Mouse (Mus musculus) adrenal gland, adult (tissue): Measurements from ENCODE around the gene Fbln7.

Experiments used
- DNase-seq, 2 experiments: peaks; one replicate each; pipeline ENCODE4 v3.0.0; 2022 to 2023; ENCODE audit warnings: low spot score in 1 of 2; ENCODE audit not compliant: inconsistent age in 2 of 2

Gene Fbln7

DNA sequence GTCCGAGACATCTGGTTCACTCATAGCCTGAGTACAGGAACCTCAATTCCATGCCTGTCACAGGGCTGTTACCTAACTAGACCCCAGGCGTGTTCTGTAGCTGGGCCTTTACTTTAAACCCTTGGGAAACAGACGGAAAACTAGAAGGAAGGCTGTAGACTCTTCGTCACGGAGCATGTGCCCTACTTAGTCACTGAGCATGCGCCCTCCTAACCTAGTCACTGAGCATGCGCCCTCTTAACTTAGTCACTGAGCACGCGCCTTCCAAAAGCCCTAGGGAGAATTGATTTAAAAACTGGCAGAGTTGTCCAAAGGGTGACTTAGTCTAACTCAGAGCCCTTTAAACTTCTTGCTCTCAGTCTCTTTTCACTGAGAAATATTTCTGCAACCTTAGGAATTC lies at the start of gene Fbln7:
Gene Fbln7, plus strand, starts transcription at position 346 of the 400 bp plus-strand sequence.
- DNase-seq: no peak

GRCm38 (mm10) chr2:128816311-128816710 lies 46.5 kb upstream of the Fbln7 start:
- DNase-seq: no peak

DNA sequence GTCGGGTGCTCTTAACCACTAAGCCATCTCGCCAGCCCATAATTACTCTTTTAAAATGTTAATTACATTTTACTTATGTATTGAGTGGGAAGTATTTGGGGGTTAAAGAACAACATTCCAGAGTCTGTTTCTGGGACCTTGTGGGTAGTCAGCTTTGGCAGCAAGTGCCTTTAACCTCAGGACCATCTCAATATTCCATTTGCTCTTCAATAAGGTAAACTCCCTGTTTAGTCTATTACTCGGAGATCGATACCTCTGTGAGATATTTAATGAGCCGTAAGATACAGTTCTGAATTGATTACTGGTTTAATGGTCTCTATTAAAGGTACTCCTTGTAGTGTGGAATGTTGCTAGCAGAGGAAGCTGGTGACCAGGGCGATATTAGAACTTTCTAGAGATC lies 45.9 kb upstream of the Fbln7 start:
- DNase-seq: no peak

GRCm38 (mm10) chr2:128817387-128817785 lies 45.4 kb upstream of the Fbln7 start:
- DNase-seq: no peak

DNA sequence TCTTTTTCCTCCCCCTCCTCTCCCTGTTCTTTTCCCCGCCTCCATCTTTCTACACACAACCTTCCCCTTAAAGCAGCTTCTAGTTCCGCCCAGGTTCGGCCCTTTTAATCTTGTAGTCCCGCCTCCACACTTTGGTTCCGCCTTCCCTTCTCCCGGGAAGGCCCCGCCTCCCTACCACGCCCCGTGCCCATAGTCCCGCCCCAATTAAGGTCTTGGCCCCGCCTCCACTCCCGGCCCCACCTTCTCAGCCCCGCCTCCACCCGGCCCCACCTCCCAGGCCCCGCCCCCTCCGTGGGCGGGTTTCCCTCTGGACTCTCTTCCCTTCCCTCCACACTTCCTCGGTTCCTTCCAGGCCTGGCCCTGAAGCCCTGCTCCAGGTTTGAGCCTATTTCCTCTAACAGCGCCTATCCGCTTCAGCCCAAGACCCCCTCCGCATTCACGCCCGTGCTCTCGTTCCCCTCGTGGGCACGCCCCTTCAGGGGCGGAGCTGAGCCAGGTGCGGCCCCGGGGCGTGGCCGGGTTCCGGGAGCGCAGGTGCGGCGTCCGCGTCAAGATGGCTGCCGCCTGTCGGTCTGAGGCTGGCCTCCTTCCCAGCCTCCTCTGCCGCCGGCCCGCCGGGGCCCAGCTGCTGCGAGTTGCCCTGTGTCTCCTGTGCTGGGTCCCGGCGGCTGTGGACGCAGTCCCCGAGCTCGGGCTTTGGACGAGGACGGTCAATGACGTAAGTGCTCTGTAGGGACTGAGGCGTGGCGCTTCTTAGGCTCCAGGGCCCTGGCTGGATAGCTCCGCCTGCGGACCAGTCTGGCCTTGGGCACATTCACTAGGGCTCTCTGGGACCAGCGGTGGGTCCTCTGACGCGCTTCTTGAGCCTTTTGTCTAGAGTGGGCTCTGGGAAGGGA lies 44.7 kb upstream of the Fbln7 start, which contains the start of gene Tmem87b:
Gene Tmem87b, plus strand, starts transcription at position 333 of the 896 bp plus-strand sequence.
- DNase-seq: peak; percentile 96 to 100

DNA sequence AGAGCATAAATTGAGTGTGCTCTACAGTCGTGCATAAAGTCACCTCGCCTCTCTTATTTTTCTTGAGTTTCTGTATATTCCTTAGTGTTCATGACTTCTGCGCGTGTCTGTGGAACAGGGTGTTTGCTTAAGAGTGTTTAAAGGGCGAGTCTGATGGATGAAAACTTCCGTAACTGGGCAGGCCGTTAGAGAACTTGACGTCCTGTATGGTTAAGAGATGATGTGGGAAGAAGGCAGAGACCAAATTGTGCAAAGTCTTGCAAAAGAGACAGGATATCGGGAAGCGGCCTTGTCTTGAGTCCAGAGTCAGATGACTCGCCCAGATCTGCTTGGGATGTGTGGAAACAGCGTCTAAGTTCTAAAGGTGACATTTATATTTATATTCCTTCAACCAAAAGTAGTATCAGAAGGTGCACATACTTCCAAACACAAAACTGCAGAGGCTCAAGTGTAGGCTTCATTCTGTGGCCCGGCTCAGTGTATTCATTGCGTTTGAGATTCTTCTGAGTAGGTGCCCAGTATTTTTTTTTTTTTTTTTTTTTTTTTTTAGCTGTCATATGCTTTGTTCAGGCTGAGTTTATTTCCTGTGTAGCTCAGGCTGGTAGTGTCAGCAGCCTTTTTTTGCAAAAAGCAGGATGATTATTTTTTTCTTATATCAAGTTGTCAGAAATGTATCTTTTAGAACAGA lies 43.7 kb upstream of the Fbln7 start:
- DNase-seq: peak; percentile 39 to 84

- no peak for DNase-seq
These were observed 42.1 kb upstream of the Fbln7 start for GRCm38 (mm10) chr2:128820631-128821030.

GRCm38 (mm10) chr2:128823893-128824292 lies 38.9 kb upstream of the Fbln7 start:
- DNase-seq: no peak

DNA sequence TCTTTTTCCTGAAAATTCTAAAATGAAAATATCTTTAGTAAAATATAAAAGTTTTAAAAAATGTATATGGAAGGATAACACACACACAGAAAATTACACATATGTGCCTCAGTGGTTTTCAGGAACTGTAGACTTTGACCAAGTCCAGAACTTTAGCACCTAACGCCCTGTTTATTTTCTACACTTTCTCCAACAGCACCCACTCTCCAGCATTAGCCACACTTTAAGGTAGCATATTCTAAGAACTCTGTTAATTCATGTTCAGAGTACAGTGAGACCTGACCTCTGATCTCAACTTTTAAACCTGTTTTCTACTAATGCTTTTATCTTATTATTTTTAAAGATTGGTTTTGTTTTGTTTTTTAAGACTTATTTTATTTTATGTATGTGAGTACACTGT lies 35.0 kb upstream of the Fbln7 start:
- no peak for DNase-seq

DNA sequence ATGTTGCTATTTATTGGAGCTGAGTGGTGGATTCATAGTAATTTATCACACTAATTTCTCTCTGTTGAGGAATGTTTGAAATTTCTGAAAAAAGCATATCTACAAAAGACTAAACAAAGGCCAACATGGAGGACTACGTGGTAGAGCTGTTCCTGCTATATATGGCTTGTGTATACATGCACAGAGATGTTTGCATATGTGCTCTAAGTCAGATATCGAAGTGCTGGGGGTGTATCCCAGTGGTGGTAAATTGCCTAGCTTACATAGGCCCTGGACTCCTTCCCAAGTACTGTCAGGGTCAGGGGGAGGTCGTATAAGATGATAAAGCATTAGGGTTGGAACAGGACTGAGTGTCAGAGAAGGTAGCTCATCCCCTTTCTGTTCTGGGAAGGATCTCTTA lies 30.2 kb upstream of the Fbln7 start:
- no peak for DNase-seq

GRCm38 (mm10) chr2:128833035-128833434 lies 29.7 kb upstream of the Fbln7 start:
- peak in 1 of 2 experiments; percentile 61 for DNase-seq

GRCm38 (mm10) chr2:128833435-128833834 lies 29.3 kb upstream of the Fbln7 start:
- no peak for DNase-seq

DNA sequence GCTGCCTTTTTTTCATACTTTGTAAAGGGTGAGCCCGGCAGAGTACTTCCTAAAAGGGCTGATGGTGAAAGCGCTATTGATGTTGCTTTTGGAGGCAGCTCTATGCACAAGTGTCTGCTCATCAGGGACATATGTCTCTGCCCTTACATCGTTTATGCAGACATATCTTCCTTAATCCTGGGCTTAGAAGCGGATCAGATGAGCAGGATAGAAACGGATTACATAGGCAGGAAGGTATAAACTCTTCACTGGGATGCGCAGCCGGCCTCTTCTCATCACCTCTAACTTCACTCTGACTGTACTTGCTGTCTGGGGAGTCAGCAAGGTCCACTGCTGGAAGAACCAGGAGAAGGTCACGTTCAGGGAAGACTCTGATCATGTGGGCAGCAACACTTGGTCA lies 25.2 kb upstream of the Fbln7 start:
- no peak for DNase-seq

DNA sequence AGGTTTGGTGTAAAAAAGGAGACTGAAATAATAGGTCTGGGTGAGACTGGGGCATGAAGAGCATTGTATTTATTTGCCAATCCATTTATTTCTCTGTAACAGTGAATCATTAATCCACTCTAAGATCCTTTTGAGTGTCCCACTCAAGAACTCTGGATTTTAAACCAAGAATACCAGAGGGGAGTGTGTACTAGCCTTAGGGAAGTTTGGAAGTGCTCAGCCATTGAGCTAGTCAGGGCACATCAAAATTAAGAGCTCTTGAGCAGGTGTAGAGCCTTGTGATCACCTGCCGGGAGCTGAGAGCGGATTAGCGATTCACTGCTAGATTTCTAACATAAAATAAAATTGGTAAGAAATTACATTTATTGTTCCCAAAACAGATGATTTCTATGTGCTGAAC lies 24.2 kb upstream of the Fbln7 start:
- no peak for DNase-seq

DNA sequence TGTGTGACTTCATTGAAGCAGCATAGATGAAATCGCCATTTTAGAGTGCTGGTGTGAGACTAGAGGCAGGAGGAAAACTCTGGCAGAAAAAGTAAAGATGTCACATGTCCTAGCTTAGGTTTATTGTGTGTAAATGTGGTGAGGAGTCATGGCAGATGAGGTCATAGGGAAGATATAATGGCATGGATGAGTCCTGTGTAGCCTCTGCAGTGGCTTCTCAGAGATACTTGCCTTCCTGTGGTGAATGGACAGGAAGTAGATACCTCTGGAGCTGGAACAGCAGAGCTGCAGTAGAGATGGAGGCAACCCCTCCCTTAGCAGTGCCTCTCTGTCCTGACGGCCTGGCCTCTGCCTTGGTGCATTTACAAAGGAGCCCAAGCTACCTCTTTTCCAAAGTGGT lies 23.3 kb upstream of the Fbln7 start:
- no peak for DNase-seq

- DNase-seq: no peak
These were observed 20.3 kb upstream of the Fbln7 start for GRCm38 (mm10) chr2:128842437-128842836.

DNA sequence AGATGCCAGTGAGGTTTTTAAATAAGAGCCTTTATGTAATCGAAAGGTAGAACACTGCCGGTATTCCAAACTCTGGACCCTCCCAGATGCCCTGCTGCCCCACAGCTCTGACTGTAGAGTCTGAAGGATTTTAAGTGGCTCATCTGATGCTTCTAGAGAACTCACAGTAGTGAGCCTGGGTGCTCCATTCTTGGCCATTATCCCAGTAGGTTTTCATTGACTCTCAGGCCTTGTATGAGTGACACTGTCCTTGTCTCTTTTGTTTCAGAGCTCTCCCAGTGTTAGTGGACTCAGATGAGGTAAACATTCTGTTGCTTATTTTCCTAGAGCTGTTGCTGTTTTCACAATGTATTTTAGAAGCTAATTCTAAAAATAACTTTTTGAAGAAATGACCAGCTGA lies 12.7 kb upstream of the Fbln7 start:
- DNase-seq: no peak

- DNase-seq: no peak
These were observed 6.1 kb upstream of the Fbln7 start for GRCm38 (mm10) chr2:128856673-128857072.

DNA sequence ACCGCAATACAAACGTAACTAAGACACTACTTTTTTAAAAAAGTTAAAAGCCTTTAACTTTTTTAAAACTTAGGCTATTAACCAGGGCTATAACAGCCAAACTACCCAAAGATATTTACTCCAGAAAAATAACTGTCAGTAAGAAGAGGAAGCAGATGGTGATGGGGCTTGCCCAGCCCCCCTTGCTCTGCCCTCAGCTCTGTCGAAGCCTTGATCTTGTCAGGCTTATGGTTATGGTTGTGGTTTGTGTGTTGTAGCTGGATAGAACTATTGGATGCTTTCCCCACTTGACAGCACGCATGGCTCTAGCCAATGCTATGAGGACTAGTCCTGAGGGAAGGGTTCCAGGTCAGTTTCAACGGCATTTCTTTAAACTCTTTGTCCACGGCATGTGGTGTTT lies 3.8 kb upstream of the Fbln7 start:
- no peak for DNase-seq

DNA sequence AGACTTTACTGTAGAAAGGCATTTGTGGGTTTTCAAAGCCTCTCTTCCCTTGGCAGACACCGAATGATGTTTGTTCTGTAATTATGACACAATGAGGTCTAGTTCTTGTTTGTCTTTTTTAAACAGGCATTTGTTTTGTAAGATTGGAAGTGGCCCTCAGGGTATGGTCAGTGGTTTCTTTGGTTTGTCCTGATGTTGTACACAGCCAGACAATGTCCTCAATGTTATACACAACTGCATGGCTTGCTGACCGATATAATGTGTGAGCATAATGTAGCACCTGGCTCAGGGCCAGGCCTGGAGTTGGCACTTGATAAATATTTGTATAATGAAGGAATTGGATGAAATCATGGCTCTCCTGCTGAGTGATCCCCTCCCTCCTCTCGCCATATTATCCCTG lies 2.9 kb upstream of the Fbln7 start:
- no peak for DNase-seq

GRCm38 (mm10) chr2:128863777-128864331 lies 1.1 kb downstream of the Fbln7 start:
- DNase-seq: peak; percentile 53 to 79

DNA sequence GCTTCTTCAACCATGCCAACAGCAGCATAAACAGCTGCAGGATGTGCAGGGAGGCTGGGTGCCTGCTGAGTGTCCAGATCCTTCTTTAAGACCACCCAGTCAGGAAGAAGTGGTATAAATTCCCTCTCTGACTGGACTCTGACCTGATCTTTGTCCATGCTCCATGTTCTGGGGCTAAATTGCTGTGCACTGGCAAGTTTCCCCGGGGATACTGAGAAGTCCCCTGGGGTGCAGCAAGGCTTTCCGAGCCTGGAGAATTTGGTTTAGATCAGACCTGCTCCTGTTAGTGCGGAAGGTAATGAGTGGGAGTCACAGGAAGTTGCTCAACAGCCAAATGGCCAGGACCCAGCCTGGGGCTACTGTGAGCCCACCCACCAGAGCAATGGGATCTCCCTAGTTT lies 2.3 kb downstream of the Fbln7 start:
- no peak for DNase-seq
